Mouse (Mus musculus) CH12.LX (cell line): ENCODE measurements around the gene Riok1. TPM values are rescaled to one million over a fixed set of nuclear protein-coding genes. Genes with fewer than 3 reads are reported as not detected.

Experiments used
- DNase-seq: peaks from one replicate; pipeline ENCODE4 v3.0.0-alpha.2; 2013; ENCODE audit errors: extremely low read depth
- H3K27ac ChIP-seq: 2 replicates; pipeline ENCODE4 v1.5.1; 2012; ENCODE audit warnings: low read depth, mild to moderate bottlenecking, control low read depth, moderate library complexity; ENCODE audit not compliant: insufficient read depth
- H3K27me3 ChIP-seq: replicated peaks from 2 replicates; pipeline ENCODE3; 2012; ENCODE audit warnings: inconsistent platforms
- H3K36me3 ChIP-seq, 2 experiments: replicated peaks in 1 of 2; 2 replicates each; pipeline versions ENCODE3 to v1.6.1; 2012; ENCODE audit warnings: inconsistent platforms in 1 of 2, low read length in 1 of 2, mild to moderate bottlenecking in 1 of 2, mixed read lengths in 1 of 2, moderate library complexity in 1 of 2; ENCODE audit not compliant: control insufficient read depth in 1 of 2, insufficient read depth in 1 of 2
- H3K4me1 ChIP-seq, 2 experiments: 2 replicates each; pipeline ENCODE4 v1.6.1; 2012; ENCODE audit warnings: inconsistent platforms in 1 of 2, moderate library complexity in 1 of 2; ENCODE audit not compliant: insufficient read depth in 2 of 2, control insufficient read depth in 1 of 2
- H3K4me2 ChIP-seq: 2 replicates; pipeline ENCODE4 v1.6.1; 2012; ENCODE audit warnings: low read depth, mild to moderate bottlenecking, control low read depth; ENCODE audit not compliant: poor library complexity, insufficient read depth, severe bottlenecking
- H3K4me3 ChIP-seq, 3 experiments: fragments of 150-350 bp in 1 of 3; sonication (generic) in 1 of 3; replicated peaks in 1 of 3; 2 replicates each; pipeline versions ENCODE3 to v1.5.1; 2011 to 2012; ENCODE audit warnings: low read depth in 2 of 3, low read length in 2 of 3, mild to moderate bottlenecking in 2 of 3, moderate library complexity in 2 of 3, control low read depth in 1 of 3, improper control_type of control experiment in 1 of 3, inconsistent platforms in 1 of 3, mixed read lengths in 1 of 3; ENCODE audit not compliant: poor library complexity in 1 of 3
- H3K79me2 ChIP-seq: replicated peaks from 2 replicates; pipeline ENCODE4 v1.6.1; 2012; ENCODE audit warnings: mild to moderate bottlenecking, moderate library complexity; ENCODE audit not compliant: control insufficient read depth, poor library complexity, insufficient read depth, severe bottlenecking; ENCODE audit errors: extremely low read depth
- H3K9ac ChIP-seq: 2 replicates; pipeline ENCODE4 v1.6.1; 2012; ENCODE audit warnings: low read depth, mild to moderate bottlenecking, control low read depth, moderate library complexity; ENCODE audit not compliant: insufficient read depth
- H3K9me3 ChIP-seq: replicated peaks from 2 replicates; pipeline ENCODE3; 2012; ENCODE audit warnings: low read length, inconsistent platforms, mixed read lengths
- CHD1 ChIP-seq: IDR thresholded peaks from 2 replicates; pipeline ENCODE4 v1.6.1; 2012; ENCODE audit warnings: low read depth, low read length, improper control_type of control experiment, inconsistent platforms
- CHD2 ChIP-seq: IDR thresholded peaks from 2 replicates; pipeline ENCODE4 v1.6.1; 2011; ENCODE audit warnings: low read length, improper control_type of control experiment
- ELF1 ChIP-seq: IDR thresholded peaks from 2 replicates; pipeline ENCODE4 v1.6.1; 2014; ENCODE audit warnings: low read depth, mild to moderate bottlenecking, inconsistent platforms, low read length, improper control_type of control experiment
- EP300 ChIP-seq: IDR thresholded peaks from 2 replicates; pipeline ENCODE4 v1.6.1; 2011; ENCODE audit warnings: low read length, improper control_type of control experiment
- ETS1 ChIP-seq: conservative IDR thresholded peaks from 2 replicates; pipeline ENCODE4 v1.6.1; 2012; ENCODE audit warnings: low read depth, mild to moderate bottlenecking, inconsistent platforms, low read length, improper control_type of control experiment, moderate library complexity
- IRF4 ChIP-seq: IDR thresholded peaks from 2 replicates; pipeline ENCODE4 v1.6.1; 2014; ENCODE audit warnings: low read depth, mild to moderate bottlenecking, inconsistent platforms, low read length, improper control_type of control experiment
- KAT2A ChIP-seq: IDR thresholded peaks from 2 replicates; pipeline ENCODE4 v1.6.1; 2012; ENCODE audit warnings: low read length, improper control_type of control experiment, inconsistent platforms; ENCODE audit not compliant: insufficient replicate concordance
- MAZ ChIP-seq: IDR thresholded peaks from 2 replicates; pipeline ENCODE4 v1.6.1; 2012; ENCODE audit warnings: low read depth, mild to moderate bottlenecking, inconsistent platforms, low read length, improper control_type of control experiment, moderate library complexity
- MXI1 ChIP-seq: IDR thresholded peaks from 2 replicates; pipeline ENCODE4 v1.6.1; 2011; ENCODE audit warnings: mild to moderate bottlenecking, low read depth, low read length, improper control_type of control experiment
- NELFE ChIP-seq: IDR thresholded peaks from 2 replicates; pipeline ENCODE4 v1.6.1; 2011; ENCODE audit warnings: low read depth, low read length, improper control_type of control experiment
- POLR2AphosphoS2 ChIP-seq: IDR thresholded peaks from 2 replicates; pipeline ENCODE4 v1.6.1; 2011; ENCODE audit warnings: low read depth, low read length, improper control_type of control experiment
- RAD21 ChIP-seq: IDR thresholded peaks from 2 replicates; pipeline ENCODE4 v1.6.1; 2011; ENCODE audit warnings: low read depth, mild to moderate bottlenecking, low read length, improper control_type of control experiment, moderate library complexity
- TCF12 ChIP-seq: IDR thresholded peaks from 2 replicates; pipeline ENCODE4 v1.6.1; 2014; ENCODE audit warnings: low read depth, mild to moderate bottlenecking, inconsistent platforms, low read length, improper control_type of control experiment
- UBTF ChIP-seq: IDR thresholded peaks from 2 replicates; pipeline ENCODE4 v1.6.1; 2012; ENCODE audit warnings: low read depth, mild to moderate bottlenecking, inconsistent platforms, low read length, improper control_type of control experiment, moderate library complexity
- ZKSCAN1 ChIP-seq: IDR thresholded peaks from 2 replicates; pipeline ENCODE4 v1.6.1; 2012; ENCODE audit warnings: low read depth, inconsistent platforms, low read length, improper control_type of control experiment, borderline replicate concordance
- ZMIZ1 ChIP-seq: IDR thresholded peaks from 2 replicates; pipeline ENCODE4 v1.6.1; 2012; ENCODE audit warnings: low read depth, mild to moderate bottlenecking, inconsistent platforms, low read length, improper control_type of control experiment
- ZNF384 ChIP-seq: IDR thresholded peaks from 2 replicates; pipeline ENCODE4 v1.6.1; 2012; ENCODE audit warnings: low read depth, low read length, improper control_type of control experiment, inconsistent platforms
- dilution Hi-C: fragments of 300-500 bp; cut with MboI; formaldehyde crosslinking; loops from 2 replicates; pipeline ENCODE4 v1.14.3; 2020; ENCODE audit warnings: low sequenced_read_pairs; ENCODE audit not compliant: extremely low pct_unique_long_range_greater_than_20kb, extremely low pct_ligation_motif_present
- in situ Hi-C: fragments of 300-500 bp; cut with MboI; formaldehyde crosslinking; loops from 3 replicates; pipeline ENCODE4 v1.14.3; 2019; ENCODE audit warnings: low sequenced_read_pairs, low pct_ligation_motif_present, low pct_unique_long_range_greater_than_20kb, mixed read lengths
- polyA plus RNA-seq: library from polyadenylated mRNA; unstranded; fragments of >175 nt; gene quantifications from 2 replicates; pipeline ENCODE4 v1.2.1, GENCODE M21; 2012; ENCODE audit warnings: low read depth; ENCODE audit not compliant: insufficient read length
- total RNA-seq, 2 experiments: library from RNA; depleted of rRNA; stranded (reverse); fragments of 300-350 nt in 1 of 2; fragments of >200 nt in 1 of 2; gene quantifications; 2 replicates each; pipeline ENCODE4 v1.2.3; 2012 to 2014

Gene Riok1
- total and polyA plus RNA-seq, 3 experiments, result 33.9 to 67.0 (median 52.4) TPM

GRCm38 (mm10) chr13:37994405-37994749, 42.4 kb upstream of the Riok1 start:
- TF ChIP-seq MXI1 (no peak), IRF4 (no peak), CHD2 (no peak), UBTF (no peak), NELFE (no peak), ETS1 (no peak), CHD1 (no peak)
- peaks cover 3 to 24% of the 10 kb centered on the region in 2 experiments; a peak in 3 of 4 replicates for H3K4me1 ChIP-seq
- dilution Hi-C loops (no loop called here), in situ Hi-C loops (no loop called here)
- peaks cover 40% of the 10 kb centered on the region for H3K79me2 ChIP-seq
- peak overlapping the region in 1 of 3 experiments; percentile 97 for H3K4me3 ChIP-seq
- no peak for DNase-seq
- H3K4me2 ChIP-seq, result peak overlapping the region; percentile 47
- H3K36me3 ChIP-seq, result peaks cover 18 to 20% of the 10 kb centered on the region in 2 experiments
- H3K9me3 ChIP-seq, result peaks cover 5% of the 10 kb centered on the region
- H3K27ac ChIP-seq, result no peak overlapping the region
- peak overlapping the region; percentile 61 for H3K9ac ChIP-seq
- no peaks in the 10 kb centered on the region for H3K27me3 ChIP-seq

GRCm38 (mm10) chr13:37999713-38000112, 37.1 kb upstream of the Riok1 start:
- dilution Hi-C loops (no loop called here), in situ Hi-C loops (loop anchor here (5.0 kb wide), 1 partner anchor 38 kb away; the partner anchor contains the start of genes Cage1 and Riok1)
- Histone ChIP-seq H3K9ac (no peak overlapping the region), H3K79me2 (no peaks in the 10 kb centered on the region), H3K36me3 (no peaks in the 10 kb centered on the region), H3K27me3 (no peaks in the 10 kb centered on the region), H3K27ac (no peak overlapping the region), H3K4me2 (no peak overlapping the region), H3K4me1 (peaks cover 0 to 10% of the 10 kb centered on the region in 2 experiments; a peak in 1 of 4 replicates), H3K9me3 (peaks cover 12% of the 10 kb centered on the region), H3K4me3 (no peak overlapping the region)
- DNase-seq, result no peak
- TF ChIP-seq CHD2 (no peak), IRF4 (no peak), EP300 (no peak), KAT2A (no peak), ZNF384 (no peak), ELF1 (no peak), RAD21 (no peak), UBTF (no peak), ZMIZ1 (no peak), POLR2AphosphoS2 (no peak), TCF12 (no peak), MAZ (no peak), ZKSCAN1 (no peak)
